Comparison of ENCODE assay signal across 21 mouse cellular contexts in genomic region chr8:77401140-77401539, GRCm38 (mm10).
"Had no signal": no experiment of that assay in that cellular context is flagged by ENCODE, and none has a peak within 500 bp of the region (broad histone marks: within the 10 kb centered on the region; RNA-seq: fewer than 3 reads in every experiment).

No protein-coding gene starts in this region.

- H3K27ac ChIP-seq: liver, embryonic 13.5 days; liver, embryonic 15.5 days; lung, embryonic 15.5 days; midbrain, embryonic 10.5 days; midbrain, embryonic 12.5 days; neural tube, embryonic 12.5 days; stomach, embryonic 15.5 days; stomach, postnatal 0 days had no signal

- ATAC-seq: liver, postnatal 0 days; midbrain, embryonic 16.5 days had no signal

- H3K4me1 ChIP-seq: liver, embryonic 13.5 days; liver, embryonic 15.5 days; lung, embryonic 15.5 days; midbrain, embryonic 12.5 days; neural tube, embryonic 12.5 days; stomach, embryonic 15.5 days had no signal

- H3K27me3 ChIP-seq: liver, embryonic 13.5 days; liver, embryonic 15.5 days; lung, embryonic 15.5 days; midbrain, embryonic 12.5 days; neural tube, embryonic 12.5 days; stomach, embryonic 15.5 days had no signal

- DNase-seq: liver, embryonic 13.5 days; liver, postnatal 0 days; lung, adult 2 months; lung, postnatal 10 days; lung, postnatal 4 days; midbrain, embryonic 14.5 days; retina, postnatal 1 day; right cerebral cortex, adult 18-20 months; right cerebral cortex, postnatal 25 days; right cerebral cortex, postnatal 4 days; spleen, adult 18-20 months; thymus, postnatal 14 days; thymus, postnatal 36 days had no signal

- H3K4me3 ChIP-seq: liver, embryonic 13.5 days; liver, embryonic 15.5 days; lung, embryonic 15.5 days; midbrain, embryonic 10.5 days; midbrain, embryonic 12.5 days; neural tube, embryonic 12.5 days; stomach, embryonic 15.5 days had no signal
